Mouse (Mus musculus): ENCODE results near the gene L1td1. TPM values are rescaled to one million over a fixed set of nuclear protein-coding genes. Genes with fewer than 3 reads are reported as not detected.
A peak's percentile ranks its signal among the peaks of the same experiment; 100 is the strongest.

Gene L1td1
- total RNA-seq, 2 experiments from 2014 or later, result not detected

DNA sequence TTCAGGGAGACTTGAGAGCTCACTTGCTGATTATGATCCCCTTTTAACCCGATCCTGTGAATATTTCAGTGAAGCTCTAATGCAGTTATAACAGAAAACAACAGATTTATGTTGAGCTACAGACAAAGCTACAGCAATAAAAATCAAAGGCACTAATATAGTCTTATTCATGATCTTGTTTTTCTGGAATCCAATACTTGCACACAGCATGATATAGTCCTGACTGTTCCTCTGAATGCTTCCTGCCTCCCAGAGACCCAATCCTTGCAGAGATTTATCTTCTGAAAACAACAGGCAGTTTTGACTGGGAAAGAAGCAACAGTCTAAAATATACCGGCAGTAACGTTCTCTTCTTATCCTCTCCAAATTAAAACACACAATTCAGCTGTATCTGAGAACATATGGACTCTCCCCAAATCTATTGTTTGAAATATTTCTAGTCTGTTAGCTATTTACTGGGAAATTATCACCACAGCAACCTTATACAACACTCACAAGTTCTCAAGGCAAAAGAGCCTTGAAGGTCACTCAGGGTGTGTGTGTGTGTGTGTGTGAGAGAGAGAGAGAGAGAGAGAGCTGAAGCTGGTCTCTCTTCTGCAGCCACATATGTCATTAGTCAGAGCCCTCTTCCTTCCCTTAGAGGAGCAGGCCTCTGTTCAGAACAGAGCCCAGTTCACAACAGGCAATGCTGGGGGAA lies 16.8 kb downstream of the L1td1 start:
- no peak for DNase-seq

- DNase-seq, result peak in 1 of 2 experiments; percentile 4
These were observed 17.3 kb downstream of the L1td1 start for GRCm38 (mm10) chr4:98743906-98744210.

- DNase-seq, result no peak
These were observed 27.9 kb downstream of the L1td1 start for GRCm38 (mm10) chr4:98754456-98754855.

DNA sequence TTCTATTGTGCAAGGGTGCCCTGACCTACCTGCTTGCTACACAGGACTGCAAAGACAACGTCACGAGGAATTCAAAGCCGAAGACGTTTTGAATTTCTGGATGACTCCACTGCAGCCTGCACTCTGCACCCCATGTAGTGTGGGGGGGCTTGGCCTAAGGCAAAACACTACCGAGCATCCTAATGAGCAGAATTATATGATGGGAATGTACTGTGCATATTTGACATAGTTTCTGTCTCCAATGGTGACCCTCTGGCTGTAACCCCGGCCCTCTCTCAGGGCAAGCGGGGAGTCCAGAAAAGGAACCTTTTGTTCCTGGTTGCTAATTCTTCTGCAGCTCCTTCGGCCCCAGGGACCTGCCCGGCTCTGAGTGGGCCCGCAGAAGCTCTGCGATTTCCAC lies 29.6 kb downstream of the L1td1 start:
- DNase-seq, result no peak

DNA sequence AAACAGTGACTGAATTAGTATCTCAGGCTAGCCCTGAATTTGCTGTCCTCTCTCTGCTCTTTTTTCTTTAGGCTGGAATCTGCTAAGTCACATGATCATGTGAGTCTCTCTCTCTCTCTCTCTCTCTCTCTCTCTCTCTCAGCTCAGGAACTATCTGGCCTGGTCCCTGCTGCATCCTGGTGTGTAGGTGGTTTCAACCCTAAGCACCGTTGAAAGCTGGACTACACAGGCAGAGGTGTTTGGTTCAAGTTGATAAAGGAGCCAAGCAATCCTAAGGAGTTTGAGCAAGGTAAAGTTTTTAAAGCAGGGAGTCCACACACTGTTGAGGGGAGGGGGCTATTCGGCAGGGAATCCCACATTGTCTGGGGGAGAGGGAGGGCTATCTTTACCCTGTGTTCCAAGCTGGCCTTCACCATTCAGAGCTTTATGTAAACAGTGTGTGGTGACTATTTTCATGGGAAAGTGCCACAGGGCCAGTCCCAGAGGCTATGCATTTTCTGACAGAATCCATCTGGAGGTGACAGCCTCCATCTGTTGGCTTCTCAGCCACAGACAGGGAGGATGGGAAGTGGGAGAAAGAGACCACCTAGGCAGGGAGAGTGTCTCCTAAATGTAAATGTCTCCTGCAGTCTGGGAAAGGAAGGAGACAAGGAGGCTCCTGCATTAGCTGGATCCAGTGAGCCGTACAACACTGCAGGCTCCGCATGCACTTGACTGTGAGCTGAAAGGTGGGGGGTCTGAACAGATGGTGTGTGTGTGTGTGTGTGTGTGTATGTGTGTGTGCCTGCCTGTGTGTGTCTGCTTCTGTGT lies 31.7 kb downstream of the L1td1 start:
- no peak for DNase-seq

GRCm38 (mm10) chr4:98758872-98759518 lies 32.5 kb downstream of the L1td1 start:
- no peak for DNase-seq

GRCm38 (mm10) chr4:98767134-98768133 lies 40.9 kb downstream of the L1td1 start:
- no peak for DNase-seq

GRCm38 (mm10) chr4:98773785-98774184 lies 47.3 kb downstream of the L1td1 start:
- DNase-seq, result no peak

- no peak for DNase-seq
These were observed 50.3 kb downstream of the L1td1 start for GRCm38 (mm10) chr4:98776721-98777427.

DNA sequence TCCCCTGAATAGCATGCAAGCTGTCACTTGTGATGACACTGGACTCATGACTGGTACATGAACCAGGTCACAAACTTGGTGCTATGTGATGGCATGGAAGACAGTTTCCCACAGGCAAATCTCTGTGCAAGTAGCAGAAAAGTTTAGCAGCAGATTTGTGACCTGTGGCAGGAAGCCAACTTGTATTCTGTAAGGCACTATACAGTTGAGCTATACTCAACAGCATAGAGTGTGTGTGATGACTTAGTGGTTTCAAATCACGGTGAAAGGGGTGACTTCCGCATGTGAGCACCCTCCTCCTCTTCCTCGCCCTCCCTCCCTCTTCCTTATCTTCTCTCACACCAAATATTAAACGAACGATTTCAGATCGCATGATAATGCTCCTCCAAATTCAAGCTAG lies 50.9 kb downstream of the L1td1 start:
- DNase-seq, result no peak

DNA sequence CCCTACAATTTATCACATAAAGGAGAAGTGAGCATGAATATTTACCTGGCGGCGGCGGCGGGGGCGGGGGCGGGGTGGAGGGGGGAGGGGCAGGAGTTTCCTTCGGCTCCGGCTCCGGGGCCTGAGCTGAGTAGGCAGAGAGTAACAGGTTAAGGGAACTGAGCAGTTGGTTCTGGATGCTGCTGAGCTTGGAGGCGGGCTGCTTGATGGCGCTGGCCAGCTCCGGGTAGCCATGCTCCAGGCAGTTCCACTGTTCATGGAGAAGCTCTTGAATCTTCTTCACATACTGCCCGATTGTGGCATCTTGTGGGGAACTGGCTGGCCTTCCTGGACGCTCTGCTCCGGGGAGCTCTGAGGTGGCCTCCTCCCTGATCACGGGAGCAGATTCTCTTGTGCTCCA lies 51.7 kb downstream of the L1td1 start:
- DNase-seq, result no peak

DNA sequence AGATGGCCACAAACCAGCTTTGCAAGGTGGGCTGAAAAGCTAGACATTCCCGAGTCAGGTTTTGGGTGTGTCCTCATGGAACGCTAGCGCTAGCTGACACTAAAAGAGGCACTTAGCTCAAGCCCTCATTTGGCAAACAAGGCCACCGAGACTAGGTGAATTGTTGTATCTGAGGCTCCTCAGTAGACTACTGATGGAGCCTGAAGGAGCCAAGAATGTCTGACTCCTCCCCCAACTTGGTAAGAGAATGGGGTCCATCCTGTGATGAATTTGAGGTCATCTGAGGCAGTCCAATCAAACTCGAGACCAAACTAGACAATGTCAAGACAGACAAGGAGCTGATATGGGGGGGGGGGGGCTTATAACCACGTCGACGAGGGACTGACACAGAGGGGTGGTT lies 59.3 kb downstream of the L1td1 start:
- DNase-seq, result no peak

DNA sequence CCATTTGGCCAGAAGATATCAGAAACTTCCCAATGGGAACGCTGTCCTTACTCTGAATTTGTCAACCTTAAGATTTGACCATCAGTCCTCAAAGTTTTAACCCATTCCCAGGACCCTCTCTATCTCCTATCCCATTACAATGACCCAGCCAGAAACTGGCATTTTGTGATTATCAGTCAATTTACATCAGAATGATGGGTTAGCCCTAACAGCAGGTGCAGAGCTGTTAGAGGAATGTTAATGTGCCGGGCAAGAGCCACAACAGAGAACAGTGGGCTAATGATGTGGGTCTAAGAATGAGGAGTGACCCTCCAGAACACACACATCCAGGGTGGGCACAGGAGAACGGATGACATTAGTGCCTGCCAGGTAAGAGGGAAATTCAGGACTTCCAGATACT lies 59.7 kb downstream of the L1td1 start:
- DNase-seq, result no peak

Other genes with a start within 250 kb of the L1td1 start
- 1 to 10 TPM; 2.4 to 3.3 TPM for gene Kank4, start 90.8 kb downstream of the L1td1 start, total RNA-seq (2021)
- not detected for gene I0C0044D17Rik, start 97.1 kb downstream of the L1td1 start, total RNA-seq (2021)
- 10 to 100 TPM; 31.9 to 35.5 TPM for gene Usp1, start 197.1 kb downstream of the L1td1 start, total RNA-seq (2021)